Mouse (Mus musculus) urinary bladder, postnatal 25 days (tissue): ENCODE data around the gene Megf11.

Experiments
- DNase-seq: peaks from one replicate; pipeline ENCODE4 v3.0.0; 2022; ENCODE audit warnings: low spot score

The Megf11 gene

GRCm38 (mm10) chr9:64758052-64758451 lies 372.6 kb downstream of the Megf11 start:
- DNase-seq: no peak
